Mouse (Mus musculus): ENCODE measurements around the gene 4931406C07Rik. TPM values are rescaled to one million over a fixed set of nuclear protein-coding genes. Genes with fewer than 3 reads are reported as not detected.
A peak's percentile ranks its signal among the peaks of the same experiment; 100 is the strongest.

Gene 4931406C07Rik
- polyA plus RNA-seq, 1 experiment = 448 TPM

GRCm38 (mm10) chr9:15273981-15274380, 32.3 kb downstream of the 4931406C07Rik start:
- Histone ChIP-seq H3K27ac (replicated peaks; ENCODE audit: low read depth, low read length) (no peak overlapping the region), H3K4me3 (ENCODE audit: insufficient read depth, low read depth, low read length) (no peak overlapping the region), H3K4me1 (ENCODE audit: control insufficient read depth, insufficient read depth, insufficient read length, low read length) (no peaks in the 10 kb centered on the region)

GRCm38 (mm10) chr9:15263487-15263886, 42.8 kb downstream of the 4931406C07Rik start:
- H3K4me3 ChIP-seq (ENCODE audit: insufficient read depth, low read depth, low read length) = no peak overlapping the region
- H3K4me1 ChIP-seq (ENCODE audit: control insufficient read depth, insufficient read depth, insufficient read length, low read length) = no peaks in the 10 kb centered on the region
- H3K27ac ChIP-seq (replicated peaks; ENCODE audit: low read depth, low read length) = no peak overlapping the region

GRCm38 (mm10) chr9:15261980-15262379, 44.3 kb downstream of the 4931406C07Rik start:
- Histone ChIP-seq H3K4me3 (ENCODE audit: insufficient read depth, low read depth, low read length) (no peak overlapping the region), H3K27ac (replicated peaks; ENCODE audit: low read depth, low read length) (no peak overlapping the region), H3K4me1 (ENCODE audit: control insufficient read depth, insufficient read depth, insufficient read length, low read length) (no peaks in the 10 kb centered on the region)

- Histone ChIP-seq H3K4me1 (ENCODE audit: control insufficient read depth, insufficient read depth, insufficient read length, low read length) (no peaks in the 10 kb centered on the region), H3K4me3 (ENCODE audit: insufficient read depth, low read depth, low read length) (no peak overlapping the region), H3K27ac (replicated peaks; ENCODE audit: low read depth, low read length) (no peak overlapping the region)
These were observed 50.0 kb downstream of the 4931406C07Rik start for GRCm38 (mm10) chr9:15256214-15256613.

- Histone ChIP-seq H3K27ac (replicated peaks; ENCODE audit: low read depth, low read length) (no peak overlapping the region), H3K4me1 (ENCODE audit: control insufficient read depth, insufficient read depth, insufficient read length, low read length) (no peaks in the 10 kb centered on the region), H3K4me3 (ENCODE audit: insufficient read depth, low read depth, low read length) (no peak overlapping the region)
These were observed 51.7 kb downstream of the 4931406C07Rik start for GRCm38 (mm10) chr9:15254501-15254900.

- H3K4me1 ChIP-seq (ENCODE audit: control insufficient read depth, insufficient read depth, insufficient read length, low read length) = no peaks in the 10 kb centered on the region
- no peak overlapping the region for H3K4me3 ChIP-seq (ENCODE audit: insufficient read depth, low read depth, low read length)
- H3K27ac ChIP-seq (replicated peaks; ENCODE audit: low read depth, low read length) = no peak overlapping the region
These were observed 54.1 kb downstream of the 4931406C07Rik start for GRCm38 (mm10) chr9:15252196-15252595.

- H3K4me1 ChIP-seq (ENCODE audit: control insufficient read depth, insufficient read depth, insufficient read length, low read length) = no peaks in the 10 kb centered on the region
- H3K27ac ChIP-seq (replicated peaks; ENCODE audit: low read depth, low read length) = no peak overlapping the region
- H3K4me3 ChIP-seq (ENCODE audit: insufficient read depth, low read depth, low read length) = no peak overlapping the region
These were observed 55.9 kb downstream of the 4931406C07Rik start for GRCm38 (mm10) chr9:15250376-15250775.

- H3K4me1 ChIP-seq (ENCODE audit: control insufficient read depth, insufficient read depth, insufficient read length, low read length) = no peaks in the 10 kb centered on the region
- H3K27ac ChIP-seq (replicated peaks; ENCODE audit: low read depth, low read length) = no peak overlapping the region
- H3K4me3 ChIP-seq (ENCODE audit: insufficient read depth, low read depth, low read length) = no peak overlapping the region
These were observed 60.8 kb downstream of the 4931406C07Rik start for GRCm38 (mm10) chr9:15245319-15246075.

GRCm38 (mm10) chr9:15242130-15242529, 64.1 kb downstream of the 4931406C07Rik start:
- H3K27ac ChIP-seq (replicated peaks; ENCODE audit: low read depth, low read length) = no peak overlapping the region
- no peaks in the 10 kb centered on the region for H3K4me1 ChIP-seq (ENCODE audit: control insufficient read depth, insufficient read depth, insufficient read length, low read length)
- no peak overlapping the region for H3K4me3 ChIP-seq (ENCODE audit: insufficient read depth, low read depth, low read length)

GRCm38 (mm10) chr9:15241596-15241939, 64.7 kb downstream of the 4931406C07Rik start:
- H3K27ac ChIP-seq (replicated peaks; ENCODE audit: low read depth, low read length) = no peak overlapping the region
- H3K4me1 ChIP-seq (ENCODE audit: control insufficient read depth, insufficient read depth, insufficient read length, low read length) = no peaks in the 10 kb centered on the region
- no peak overlapping the region for H3K4me3 ChIP-seq (ENCODE audit: insufficient read depth, low read depth, low read length)

- H3K4me3 ChIP-seq (ENCODE audit: insufficient read depth, low read depth, low read length) = no peak overlapping the region
- no peaks in the 10 kb centered on the region for H3K4me1 ChIP-seq (ENCODE audit: control insufficient read depth, insufficient read depth, insufficient read length, low read length)
- H3K27ac ChIP-seq (replicated peaks; ENCODE audit: low read depth, low read length) = no peak overlapping the region
These were observed 65.2 kb downstream of the 4931406C07Rik start for GRCm38 (mm10) chr9:15240863-15241595.

GRCm38 (mm10) chr9:15240006-15240405, 66.2 kb downstream of the 4931406C07Rik start:
- Histone ChIP-seq H3K4me1 (ENCODE audit: control insufficient read depth, insufficient read depth, insufficient read length, low read length) (no peaks in the 10 kb centered on the region), H3K27ac (replicated peaks; ENCODE audit: low read depth, low read length) (no peak overlapping the region), H3K4me3 (ENCODE audit: insufficient read depth, low read depth, low read length) (no peak overlapping the region)

- Histone ChIP-seq H3K27ac (replicated peaks; ENCODE audit: low read depth, low read length) (no peak within 1 kb of the TSS), H3K4me1 (ENCODE audit: control insufficient read depth, insufficient read depth, insufficient read length, low read length) (no peaks in the 10 kb centered on the region), H3K4me3 (ENCODE audit: insufficient read depth, low read depth, low read length) (peak within 1 kb of the TSS; percentile 25)
These were observed 67.0 kb downstream of the 4931406C07Rik start, which contains the start of gene Vstm5 for GRCm38 (mm10) chr9:15239042-15239925. TSS of gene Vstm5 (plus strand) at chr9:15239045.

- no peak overlapping the region for H3K4me3 ChIP-seq (ENCODE audit: insufficient read depth, low read depth, low read length)
- H3K27ac ChIP-seq (replicated peaks; ENCODE audit: low read depth, low read length) = no peak overlapping the region
- H3K4me1 ChIP-seq (ENCODE audit: control insufficient read depth, insufficient read depth, insufficient read length, low read length) = no peaks in the 10 kb centered on the region
These were observed 67.8 kb downstream of the 4931406C07Rik start for GRCm38 (mm10) chr9:15238297-15238990.

All from brown adipose tissue, adult 24 weeks (tissue).